9 mouse cellular contexts compared by ENCODE assay signal in genomic region chr11:99249115-99249514, GRCm38 (mm10). TPM values are rescaled to one million over a fixed set of nuclear protein-coding genes. Genes with fewer than 3 reads are reported as not detected.
DNase-seq lines count a peak whose midpoint lies in the region; ATAC-seq and TF ChIP-seq lines count a peak whose summit lies in the region.
"Had no signal": no experiment of that assay in that cellular context is flagged by ENCODE, and none has a peak within 500 bp of the region (broad histone marks: within the 10 kb centered on the region; RNA-seq: fewer than 3 reads in every experiment).

No protein-coding gene starts in this region.

- DNase-seq in embryonic facial prominence, embryonic 11.5 days (ENCODE audit: low spot score) = peak; percentile 23
- DNase-seq in embryonic facial prominence, embryonic 10.5 days (ENCODE audit: low spot score) = no peak
- peak; percentile 84 for DNase-seq in midbrain, embryonic 11.5 days (ENCODE audit: low spot score, missing footprints)
- DNase-seq in thymus, postnatal 0 days (ENCODE audit: low spot score) = peak; percentile 17
- DNase-seq in frontal cortex, postnatal 14 days (ENCODE audit: low spot score in 2 of 2) = no peak
- DNase-seq in right cerebral cortex, postnatal 4 days = no peak

- H3K4me2 ChIP-seq in embryonic facial prominence, embryonic 11.5 days (ENCODE audit: low read depth, low read length) = no peak overlapping the region
- no peak overlapping the region for H3K4me2 ChIP-seq in midbrain, embryonic 11.5 days
- H3K4me2 ChIP-seq in midbrain, embryonic 16.5 days (ENCODE audit: low read length) = no peak overlapping the region
- H3K4me2 ChIP-seq: limb, embryonic 15.5 days had no signal

- no peak for TF ChIP-seq POLR2A in cortical plate, adult 2 months (IDR thresholded peaks at IDR 0.05; ENCODE audit: extremely low read depth, insufficient read depth, low read length)

- peak; percentile 51 for TF ChIP-seq CTCF in cortical plate, adult 2 months (IDR thresholded peaks at IDR 0.05; ENCODE audit: extremely low read depth, insufficient read depth, low read length)

- H3K9me3 ChIP-seq in embryonic facial prominence, embryonic 11.5 days (replicated peaks; ENCODE audit: control insufficient read depth, low read length) = no peaks in the 10 kb centered on the region
- H3K9me3 ChIP-seq in embryonic facial prominence, embryonic 10.5 days = no peaks in the 10 kb centered on the region
- no peaks in the 10 kb centered on the region for H3K9me3 ChIP-seq in midbrain, embryonic 11.5 days (ENCODE audit: control insufficient read depth, low read length)
- no peaks in the 10 kb centered on the region for H3K9me3 ChIP-seq in midbrain, embryonic 16.5 days (replicated peaks; ENCODE audit: control insufficient read depth, low read length, poor library complexity, severe bottlenecking)
- H3K9me3 ChIP-seq: limb, embryonic 15.5 days had no signal

- WGBS in embryonic facial prominence, embryonic 11.5 days = 63% methylated on average over 4 of the region's 4 CpGs
- 63% methylated on average over 4 of the region's 4 CpGs for WGBS in embryonic facial prominence, embryonic 10.5 days
- 59% methylated on average over 4 of the region's 4 CpGs for WGBS in midbrain, embryonic 11.5 days
- WGBS in midbrain, embryonic 16.5 days = 68% methylated on average over 4 of the region's 4 CpGs

- H3K27ac ChIP-seq in embryonic facial prominence, embryonic 11.5 days (replicated peaks; ENCODE audit: low read depth, low read length) = no peak overlapping the region
- H3K27ac ChIP-seq in embryonic facial prominence, embryonic 10.5 days (replicated peaks) = no peak overlapping the region
- H3K27ac ChIP-seq in midbrain, embryonic 11.5 days (ENCODE audit: low read depth, low read length) = no peak overlapping the region
- H3K27ac ChIP-seq in midbrain, embryonic 16.5 days (ENCODE audit: low read length) = no peak overlapping the region
- no peak overlapping the region for H3K27ac ChIP-seq in cortical plate, adult 2 months (ENCODE audit: insufficient read depth, low read length)
- H3K27ac ChIP-seq: limb, embryonic 15.5 days had no signal

- H3K36me3 ChIP-seq in embryonic facial prominence, embryonic 11.5 days (replicated peaks; ENCODE audit: control insufficient read depth, insufficient read depth, low read depth, low read length) = no peaks in the 10 kb centered on the region
- no peaks in the 10 kb centered on the region for H3K36me3 ChIP-seq in embryonic facial prominence, embryonic 10.5 days (replicated peaks)
- no peaks in the 10 kb centered on the region for H3K36me3 ChIP-seq in midbrain, embryonic 11.5 days (ENCODE audit: control insufficient read depth, insufficient read depth, low read length)
- H3K36me3 ChIP-seq in midbrain, embryonic 16.5 days (ENCODE audit: control insufficient read depth, insufficient read depth, low read length) = no peaks in the 10 kb centered on the region
- H3K36me3 ChIP-seq: limb, embryonic 15.5 days had no signal

- no peak for ATAC-seq in embryonic facial prominence, embryonic 11.5 days (replicated peaks; ENCODE audit: insufficient number of reproducible peaks, low FRiP score, low TSS enrichment, low read depth)
- no peak for ATAC-seq in midbrain, embryonic 11.5 days (ENCODE audit: low FRiP score)
- no peak for ATAC-seq in midbrain, embryonic 16.5 days

- H3K9ac ChIP-seq in embryonic facial prominence, embryonic 11.5 days (replicated peaks; ENCODE audit: low read length) = no peak overlapping the region
- H3K9ac ChIP-seq in midbrain, embryonic 11.5 days (ENCODE audit: low read length) = no peak overlapping the region
- no peak overlapping the region for H3K9ac ChIP-seq in midbrain, embryonic 16.5 days (ENCODE audit: low read depth, low read length)
- H3K9ac ChIP-seq: limb, embryonic 15.5 days had no signal

- H3K4me3 ChIP-seq in embryonic facial prominence, embryonic 11.5 days (ENCODE audit: low read depth, low read length) = no peak overlapping the region
- H3K4me3 ChIP-seq in embryonic facial prominence, embryonic 10.5 days = no peak overlapping the region
- H3K4me3 ChIP-seq in midbrain, embryonic 11.5 days (ENCODE audit: low read depth, low read length) = no peak overlapping the region
- H3K4me3 ChIP-seq in midbrain, embryonic 16.5 days (ENCODE audit: low read depth, low read length) = no peak overlapping the region
- no peak overlapping the region for H3K4me3 ChIP-seq in cortical plate, adult 2 months (ENCODE audit: insufficient read depth, low read length)
- H3K4me3 ChIP-seq: limb, embryonic 15.5 days had no signal

- no peaks in the 10 kb centered on the region for H3K27me3 ChIP-seq in embryonic facial prominence, embryonic 11.5 days (ENCODE audit: control insufficient read depth, insufficient read depth, low read length)
- no peaks in the 10 kb centered on the region for H3K27me3 ChIP-seq in embryonic facial prominence, embryonic 10.5 days (replicated peaks; ENCODE audit: low read depth, poor library complexity, severe bottlenecking)
- no peaks in the 10 kb centered on the region for H3K27me3 ChIP-seq in midbrain, embryonic 11.5 days (ENCODE audit: control insufficient read depth, insufficient read depth, low read length)
- H3K27me3 ChIP-seq in midbrain, embryonic 16.5 days (ENCODE audit: control insufficient read depth, insufficient read depth, low read depth, low read length) = no peaks in the 10 kb centered on the region
- H3K27me3 ChIP-seq: limb, embryonic 15.5 days had no signal

- H3K4me1 ChIP-seq in embryonic facial prominence, embryonic 11.5 days (ENCODE audit: control insufficient read depth, insufficient read depth, low read length) = no peaks in the 10 kb centered on the region
- H3K4me1 ChIP-seq in embryonic facial prominence, embryonic 10.5 days = peaks cover 7% of the 10 kb centered on the region
- H3K4me1 ChIP-seq in midbrain, embryonic 11.5 days (ENCODE audit: control insufficient read depth, insufficient read depth, low read length) = no peaks in the 10 kb centered on the region
- no peaks in the 10 kb centered on the region for H3K4me1 ChIP-seq in midbrain, embryonic 16.5 days (ENCODE audit: control insufficient read depth, insufficient read depth, low read length)
- peaks cover 3% of the 10 kb centered on the region; the same call in 1 of the 2 replicates for H3K4me1 ChIP-seq in cortical plate, adult 2 months (ENCODE audit: control insufficient read depth, insufficient read depth, low read length)

RNA-seq across cellular contexts. Expression of gene Krt222, which starts 5.2 kb away (rescaled TPM):
- polyA plus RNA-seq in embryonic facial prominence, embryonic 11.5 days (2014; fragmentation: Nextera tagmentation; extraction: Ambion mirVana) = 0.18 and 0.49 TPM in 2 replicates
- 0.10 and 0.12 TPM in 2 replicates for polyA plus RNA-seq in embryonic facial prominence, embryonic 10.5 days (2016; fragmentation: Nextera tagmentation; extraction: Ambion mirVana)
- 0.40 and 0.68 TPM in 2 replicates for polyA plus RNA-seq in midbrain, embryonic 11.5 days (2014; fragmentation: Nextera tagmentation; extraction: Ambion mirVana)
- polyA plus RNA-seq in midbrain, embryonic 16.5 days (2015; fragmentation: Nextera tagmentation; extraction: Ambion mirVana) = 8.2 and 11.3 TPM in 2 replicates
- polyA plus RNA-seq in cortical plate, adult 2 months (2012; rRNA removed) = 25.1 and 27.0 TPM in 2 replicates
- polyA plus RNA-seq in thymus, postnatal 0 days (2015; fragmentation: Nextera tagmentation; extraction: Ambion mirVana) = 1.7 and 2.0 TPM in 2 replicates

RNA-seq across cellular contexts. Expression of gene Smarce1, which starts 18.3 kb away (rescaled TPM):
- polyA plus RNA-seq in embryonic facial prominence, embryonic 11.5 days (2014; fragmentation: Nextera tagmentation; extraction: Ambion mirVana) = 223 and 226 TPM in 2 replicates
- 369 and 387 TPM in 2 replicates for polyA plus RNA-seq in embryonic facial prominence, embryonic 10.5 days (2016; fragmentation: Nextera tagmentation; extraction: Ambion mirVana)
- 184 and 194 TPM in 2 replicates for polyA plus RNA-seq in midbrain, embryonic 11.5 days (2014; fragmentation: Nextera tagmentation; extraction: Ambion mirVana)
- 270 and 326 TPM in 2 replicates for polyA plus RNA-seq in midbrain, embryonic 16.5 days (2015; fragmentation: Nextera tagmentation; extraction: Ambion mirVana)
- polyA plus RNA-seq in cortical plate, adult 2 months (2012; rRNA removed) = 60.6 and 69.0 TPM in 2 replicates
- polyA plus RNA-seq in thymus, postnatal 0 days (2015; fragmentation: Nextera tagmentation; extraction: Ambion mirVana) = 227 and 240 TPM in 2 replicates

RNA-seq across cellular contexts. Expression of gene Krt24, which starts 35.9 kb away (rescaled TPM):
- polyA plus RNA-seq in embryonic facial prominence, embryonic 11.5 days (2014; fragmentation: Nextera tagmentation; extraction: Ambion mirVana) = 0.11 and 0.22 TPM in 2 replicates
- polyA plus RNA-seq in embryonic facial prominence, embryonic 10.5 days (2016; fragmentation: Nextera tagmentation; extraction: Ambion mirVana) = not detected in 2 replicates
- polyA plus RNA-seq in midbrain, embryonic 11.5 days (2014; fragmentation: Nextera tagmentation; extraction: Ambion mirVana) = not detected in 2 replicates
- not detected in 2 replicates for polyA plus RNA-seq in midbrain, embryonic 16.5 days (2015; fragmentation: Nextera tagmentation; extraction: Ambion mirVana)
- polyA plus RNA-seq in cortical plate, adult 2 months (2012; rRNA removed) = not detected in 2 replicates
- 0.72 and 0.75 TPM in 2 replicates for polyA plus RNA-seq in thymus, postnatal 0 days (2015; fragmentation: Nextera tagmentation; extraction: Ambion mirVana)

Comparison
In these comparisons a context has a peak if more than half of its experiments do, and no peak if none do; other contexts are left out.
1. DNase-seq: peak in embryonic facial prominence, embryonic 11.5 days (single experiment), midbrain, embryonic 11.5 days (single experiment) and thymus, postnatal 0 days (single experiment); none in embryonic facial prominence, embryonic 10.5 days (single experiment), frontal cortex, postnatal 14 days (0 of 2) and right cerebral cortex, postnatal 4 days (single experiment).